Mouse (Mus musculus) common myeloid progenitor, adult 5-6 weeks (primary cell): ENCODE results near the gene Lnx1. TPM values are rescaled to one million over a fixed set of nuclear protein-coding genes. Genes with fewer than 3 reads are reported as not detected.

Source experiments
- ATAC-seq: replicated peaks from 2 replicates; pipeline ENCODE4 v1.8.0; 2016; ENCODE audit warnings: low read depth, mild to moderate bottlenecking, moderate TSS enrichment, inconsistent platforms; ENCODE audit not compliant: poor library complexity, severe bottlenecking
- total RNA-seq: library from RNA; stranded (forward); fragments of 200-1000, 187-1606 nt; gene quantifications from 2 replicates; pipeline ENCODE4 v1.2.3, GENCODE M21; 2017

The Lnx1 gene
- total RNA-seq, 1 experiment from 2014 or later: not detected

DNA sequence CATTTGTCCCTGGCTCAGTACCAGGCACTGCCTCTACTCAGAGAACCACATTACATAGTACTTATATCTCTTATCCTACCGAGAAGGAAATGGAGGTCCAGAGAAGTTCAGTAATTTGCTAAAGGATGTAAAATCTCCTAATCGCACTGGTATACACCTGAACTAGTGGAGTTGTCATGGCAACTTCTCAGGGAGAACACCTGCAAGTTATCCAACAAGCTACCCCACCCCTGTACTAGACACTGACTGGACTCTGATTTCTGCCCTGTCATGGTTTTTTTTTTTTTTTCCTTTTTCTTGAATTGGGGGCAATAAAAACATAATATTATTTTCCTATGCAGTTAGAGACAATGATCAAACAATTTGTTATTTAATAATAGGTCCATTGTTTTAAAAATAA is 1.8 kb downstream of the Lnx1 start:
- no peak for ATAC-seq

DNA sequence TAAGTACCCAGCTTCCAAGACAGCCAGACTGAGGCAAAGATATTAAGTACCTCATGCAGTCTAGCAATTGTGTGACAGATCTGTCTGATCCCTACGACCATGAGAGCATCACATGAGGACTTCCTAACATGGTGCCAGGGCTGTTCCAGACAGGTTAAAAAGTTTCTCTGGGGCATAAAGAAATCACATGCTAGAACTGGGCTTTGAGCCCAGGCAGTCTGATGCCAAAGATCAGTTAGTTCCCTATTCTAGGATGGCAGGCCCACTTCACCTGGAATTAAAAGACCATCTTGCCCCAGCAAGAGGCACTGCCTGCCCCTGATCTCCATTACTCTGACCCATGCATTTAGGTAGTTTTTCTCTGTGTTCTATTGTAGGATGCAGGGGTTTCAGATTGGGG is 3.0 kb downstream of the Lnx1 start:
- no peak for ATAC-seq

DNA sequence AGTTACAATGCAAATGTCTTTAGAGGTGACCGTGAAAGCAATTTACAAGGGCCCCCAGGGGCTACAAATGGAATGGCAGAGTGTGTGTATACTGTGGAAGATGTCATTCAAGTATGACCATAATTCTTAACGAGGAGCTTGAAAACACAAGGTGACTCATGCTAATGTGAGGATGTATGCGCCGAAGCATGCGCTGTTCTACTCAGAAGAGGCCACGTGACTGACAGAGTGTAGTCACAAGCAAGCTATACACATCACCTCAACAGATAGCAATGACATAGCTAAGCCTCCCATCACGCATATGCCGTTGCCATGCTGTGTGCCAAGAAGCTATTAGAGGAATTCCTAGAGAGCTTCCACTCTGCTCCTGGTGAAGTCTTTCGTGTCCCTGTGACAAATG is 5.2 kb downstream of the Lnx1 start:
- ATAC-seq: no peak

DNA sequence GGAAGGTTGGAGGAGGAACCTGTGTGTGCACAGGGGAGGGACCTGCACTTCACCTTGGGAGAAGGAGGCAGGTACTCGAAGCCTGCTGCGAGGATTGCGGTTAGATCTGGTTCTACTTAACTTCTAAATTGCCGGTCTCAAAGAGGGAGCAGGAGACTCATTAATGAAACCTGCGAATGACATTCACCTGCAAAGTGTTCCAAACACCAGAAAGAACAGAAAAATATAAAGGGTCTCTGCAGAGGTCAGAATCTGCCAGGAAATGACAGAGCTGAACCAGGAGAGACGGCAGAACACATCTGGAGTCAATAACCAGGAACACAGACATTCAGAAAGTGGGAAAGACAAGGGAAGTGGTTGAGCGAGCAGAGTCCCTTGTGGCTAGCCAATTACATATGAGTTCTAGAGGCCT is 8.3 kb downstream of the Lnx1 start:
- no peak for ATAC-seq

DNA sequence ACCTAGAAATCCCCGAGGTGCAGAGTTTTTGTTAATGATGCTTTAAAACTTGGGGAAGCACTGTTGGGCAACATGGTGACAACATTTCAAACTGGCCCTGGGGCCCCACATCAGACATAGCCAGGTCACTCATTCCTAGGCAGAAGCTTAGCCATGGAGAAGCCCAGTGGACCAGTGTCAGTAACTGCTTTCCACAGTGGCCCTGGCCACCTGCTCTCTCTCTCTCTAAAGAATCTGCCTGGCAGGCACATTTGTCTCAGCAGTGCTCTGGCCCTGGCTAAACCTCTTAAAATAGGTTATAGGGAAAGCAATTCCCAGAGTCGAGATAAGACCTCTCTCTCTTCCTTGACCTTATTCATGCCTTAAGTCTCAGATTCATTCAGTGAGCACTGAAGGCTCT is 8.9 kb downstream of the Lnx1 start:
- no peak for ATAC-seq

DNA sequence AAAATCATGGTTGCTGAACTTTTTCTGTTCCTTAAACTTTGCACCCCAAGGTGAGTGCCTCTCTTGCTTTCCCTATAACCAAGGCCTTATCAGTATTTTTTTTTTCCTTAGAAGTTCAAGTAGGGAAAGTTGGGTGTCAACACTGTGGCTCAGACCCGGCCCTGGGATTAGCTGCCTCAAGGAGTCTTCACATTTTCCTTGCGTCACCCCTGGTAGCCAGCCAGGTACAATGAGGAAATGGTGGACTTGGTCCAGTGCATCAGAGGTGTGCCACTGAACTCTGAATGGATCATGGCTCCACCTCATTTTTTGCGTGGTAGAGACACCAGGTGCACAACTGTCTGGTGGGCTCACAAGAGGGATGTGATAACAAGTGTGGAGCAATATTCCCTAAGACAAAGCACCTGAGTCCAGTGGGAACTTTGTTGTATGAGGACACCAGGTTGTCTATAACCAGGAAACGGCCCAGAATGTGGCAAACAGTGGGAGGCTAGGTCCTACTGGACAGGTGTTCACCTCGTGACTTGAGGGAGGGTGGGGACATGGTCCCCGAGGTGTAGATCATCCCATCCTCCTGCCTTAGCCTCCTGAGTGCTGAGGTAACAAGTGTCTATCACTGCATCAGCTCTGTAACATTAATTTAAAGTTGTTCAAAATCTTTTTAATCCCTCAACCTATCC is 10.2 kb downstream of the Lnx1 start:
- ATAC-seq: no peak

- no peak for ATAC-seq
These were observed 13.9 kb downstream of the Lnx1 start for GRCm38 (mm10) chr5:74688822-74689221.

- ATAC-seq: no peak
These were observed 17.8 kb downstream of the Lnx1 start for GRCm38 (mm10) chr5:74684944-74685343.

DNA sequence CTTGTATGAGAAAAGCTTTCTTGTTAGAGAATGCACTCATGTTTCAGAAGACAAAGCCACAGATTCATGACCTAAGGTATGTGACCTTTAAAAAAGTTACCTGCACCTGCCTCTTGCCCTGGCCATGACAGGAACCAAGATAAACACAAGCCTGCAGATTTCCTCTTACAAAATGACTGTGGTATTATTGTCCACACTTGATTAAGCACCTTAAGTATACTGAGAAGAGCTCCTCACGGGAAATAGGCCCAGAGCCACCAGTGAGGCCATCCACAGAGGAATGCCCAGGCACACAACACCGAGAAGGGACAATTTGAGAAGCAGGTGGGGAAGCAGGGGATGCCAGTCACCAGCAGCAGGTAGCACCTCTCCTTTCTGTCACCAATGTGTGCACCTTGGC is 18.9 kb downstream of the Lnx1 start:
- ATAC-seq: no peak

DNA sequence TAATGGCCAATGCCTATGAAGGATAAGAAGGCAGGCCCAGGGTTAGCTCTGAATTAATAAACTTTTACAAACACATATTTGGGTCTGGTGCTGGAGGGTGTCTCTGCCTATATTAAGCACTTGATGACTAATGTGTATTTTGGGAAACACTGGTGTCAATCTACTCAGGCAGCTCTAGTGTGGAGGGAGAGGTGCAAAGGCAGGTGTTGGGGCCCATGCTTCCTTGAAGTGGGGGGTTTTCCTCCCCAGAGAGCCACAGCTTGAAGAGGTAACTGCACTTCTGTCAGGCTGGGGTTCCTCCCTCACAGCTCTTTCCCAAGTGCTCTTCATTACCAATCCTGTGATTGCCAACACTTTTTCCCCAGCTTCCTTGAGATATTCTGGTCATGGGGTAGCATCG is 20.0 kb downstream of the Lnx1 start:
- no peak for ATAC-seq

DNA sequence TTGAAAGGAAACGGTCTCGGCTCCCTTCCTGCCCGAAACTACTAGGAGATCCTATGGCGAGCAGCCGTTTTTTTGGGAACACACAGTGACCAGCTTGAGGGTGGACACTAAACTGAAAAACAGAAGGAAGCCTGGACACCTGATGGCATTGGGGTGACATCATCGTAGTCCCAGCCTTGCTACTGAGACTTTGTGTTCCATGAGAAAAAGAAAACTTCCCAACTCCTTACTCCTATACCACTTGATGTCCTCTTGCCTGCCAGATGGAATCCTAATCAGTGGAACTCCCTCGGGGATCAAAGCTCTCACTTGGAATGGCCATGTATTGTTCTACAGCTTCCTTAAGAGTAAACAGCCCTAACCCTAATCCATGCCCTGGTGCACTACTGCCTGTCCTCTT is 23.1 kb downstream of the Lnx1 start:
- ATAC-seq: no peak

DNA sequence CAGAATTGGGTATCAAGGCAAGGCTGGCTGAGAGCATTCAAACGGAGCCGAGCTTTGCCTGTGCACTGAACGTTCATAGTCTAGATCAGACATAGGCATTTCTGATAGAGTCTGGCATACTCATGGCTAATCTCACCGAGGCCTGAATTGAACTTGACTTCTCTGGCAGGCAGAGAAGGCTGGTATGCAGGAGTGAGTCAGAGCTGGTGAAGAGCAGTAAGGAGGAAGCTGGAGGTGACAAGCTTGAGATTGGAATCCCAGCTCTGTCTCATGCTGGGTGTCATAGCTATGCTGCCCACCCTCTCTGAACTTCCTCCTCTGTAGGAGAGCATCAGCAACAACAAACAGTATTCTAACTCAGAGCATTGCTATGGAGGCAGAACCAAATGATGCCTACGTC is 24.0 kb downstream of the Lnx1 start:
- ATAC-seq: no peak

- no peak; the same call in 1 of the 2 replicates for ATAC-seq
These were observed 25.0 kb downstream of the Lnx1 start for GRCm38 (mm10) chr5:74677399-74678338.

- ATAC-seq: no peak
These were observed 30.2 kb downstream of the Lnx1 start for GRCm38 (mm10) chr5:74672556-74672955.

DNA sequence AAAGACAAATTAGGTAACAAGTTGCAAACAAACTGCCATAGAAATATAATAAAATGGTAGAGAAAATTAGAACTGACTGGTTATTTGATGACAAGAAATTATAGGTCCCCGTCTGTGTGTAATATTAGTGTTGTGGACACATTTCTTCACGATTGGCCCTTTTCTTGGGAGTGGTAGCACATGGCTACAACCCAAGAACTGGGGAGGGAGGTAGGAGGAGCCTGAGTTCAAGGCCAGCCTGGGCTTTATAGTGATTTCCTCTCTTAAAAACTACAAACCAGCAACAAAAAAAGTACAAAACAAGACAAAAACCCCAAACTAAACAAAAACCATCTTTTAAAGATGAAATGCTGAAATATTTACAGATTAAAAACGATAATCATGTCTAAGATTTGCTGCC is 31.8 kb downstream of the Lnx1 start:
- ATAC-seq: no peak

- no peak for ATAC-seq
These were observed 32.8 kb downstream of the Lnx1 start for GRCm38 (mm10) chr5:74669925-74670324.

DNA sequence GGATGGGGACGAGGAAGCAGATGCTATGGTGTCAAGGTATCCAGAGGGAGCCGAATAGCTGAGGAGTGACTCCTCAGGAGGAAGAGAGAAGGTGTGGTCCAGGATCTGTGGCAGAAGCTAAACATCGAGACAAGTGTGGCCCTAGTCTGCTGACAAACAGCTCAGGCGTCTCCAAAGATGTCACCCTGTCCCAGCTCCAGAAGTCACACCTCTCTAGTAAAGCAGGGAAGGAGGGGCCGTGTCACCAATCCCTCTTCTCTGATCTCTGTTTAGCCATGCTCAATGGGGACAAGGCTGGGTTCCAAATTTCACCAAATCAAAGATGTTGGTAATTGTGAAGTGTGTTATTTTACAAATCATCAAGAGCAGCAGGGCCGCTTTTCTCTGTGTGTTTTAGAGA is 33.8 kb downstream of the Lnx1 start:
- ATAC-seq: no peak

DNA sequence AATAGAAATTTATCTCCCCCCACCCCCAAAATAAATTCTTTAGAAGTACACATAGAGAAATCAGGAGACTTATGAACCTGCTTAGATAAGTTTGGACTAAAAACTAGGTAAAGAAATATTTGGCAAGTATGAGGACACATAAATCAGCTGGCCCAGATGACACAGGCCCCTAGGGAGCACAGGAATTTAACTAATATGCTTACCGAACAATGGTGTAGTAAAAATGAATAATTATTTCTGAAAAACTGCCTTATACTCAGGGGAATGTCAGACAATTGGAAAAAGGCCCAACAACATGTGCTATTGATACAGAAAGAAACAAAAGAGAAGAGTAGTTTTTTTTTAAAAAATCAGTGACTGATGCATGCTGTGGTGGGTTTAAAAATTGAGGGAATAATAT is 40.1 kb downstream of the Lnx1 start:
- ATAC-seq: no peak

DNA sequence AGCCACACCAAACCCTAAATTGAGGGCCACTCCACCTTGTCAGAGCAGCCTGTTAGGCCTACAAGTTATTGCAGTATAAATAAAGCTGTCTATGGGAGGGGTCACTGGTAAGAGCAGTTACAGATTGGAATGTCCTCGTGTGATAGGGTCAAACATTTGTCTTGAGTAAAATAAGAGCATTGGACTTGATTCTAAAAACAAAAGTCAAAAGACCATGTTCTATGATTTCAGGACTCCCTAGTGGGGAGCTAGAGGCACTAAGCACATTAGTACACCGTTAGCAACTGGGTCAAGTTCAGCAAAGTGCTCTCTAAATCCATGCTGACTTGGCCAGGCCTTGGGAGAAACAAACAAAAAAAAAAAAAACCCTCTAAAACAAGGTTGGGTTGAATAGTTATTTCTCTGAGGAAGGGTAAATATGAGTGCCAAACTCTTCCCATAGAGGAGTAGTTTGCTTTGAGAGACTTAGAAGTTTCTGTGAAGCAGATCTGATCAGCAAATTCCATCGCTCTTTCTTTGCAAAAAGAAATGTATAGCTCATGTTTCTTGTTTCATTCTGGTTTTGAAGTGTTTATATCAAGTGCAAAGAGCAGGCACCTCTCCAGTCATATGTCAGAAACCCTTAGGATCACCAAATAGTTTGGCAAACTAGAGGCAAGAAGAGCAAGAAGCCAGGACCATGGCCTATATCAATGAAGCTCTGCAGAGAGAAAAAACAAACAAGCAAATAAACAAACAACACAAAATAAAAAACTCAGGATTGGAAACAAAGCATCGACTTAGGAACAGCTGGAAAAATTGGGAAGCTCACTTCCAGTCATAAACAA is 40.8 kb downstream of the Lnx1 start:
- no peak for ATAC-seq

DNA sequence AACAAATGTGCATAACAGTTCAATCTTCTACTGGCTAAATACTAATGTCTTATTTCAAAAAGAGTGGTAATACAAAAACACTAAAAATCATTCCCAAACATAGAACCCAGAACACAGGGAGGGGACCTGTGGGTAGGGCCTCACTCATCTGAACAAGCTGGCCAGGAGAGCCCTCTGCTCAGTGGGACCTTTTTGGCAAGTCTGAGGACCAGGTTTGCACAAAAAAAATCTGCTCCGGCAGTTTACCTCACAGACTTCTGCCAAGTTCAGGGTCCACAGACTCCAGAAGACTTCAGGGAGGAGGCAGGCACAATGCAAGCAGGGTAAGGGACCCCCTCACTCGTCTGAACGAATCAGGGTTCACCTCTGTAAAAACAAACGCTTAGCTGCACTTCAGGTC is 42.9 kb downstream of the Lnx1 start:
- no peak for ATAC-seq

DNA sequence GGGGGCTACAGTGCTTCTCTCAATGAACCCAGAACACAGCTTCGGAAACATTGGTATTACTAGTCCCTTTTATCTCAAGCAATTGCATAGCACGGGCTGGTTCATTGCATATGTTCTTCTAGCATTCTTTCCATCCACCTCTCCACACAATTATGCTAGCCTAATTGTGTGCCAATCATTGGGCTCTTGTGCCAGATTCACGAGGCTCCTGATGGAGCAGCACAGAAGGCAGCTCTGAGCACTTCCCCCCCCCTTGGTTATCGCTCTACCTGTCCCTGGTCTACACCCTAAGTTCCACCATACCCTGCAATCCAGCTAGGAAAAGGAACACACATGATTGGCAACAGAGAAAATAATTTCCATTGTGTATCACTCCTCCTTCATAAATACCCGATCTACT is 43.4 kb downstream of the Lnx1 start:
- no peak for ATAC-seq
